Mouse (Mus musculus) liver, embryonic 13.5 days (tissue): ENCODE measurements around the gene Nkiras2. TPM values are rescaled to one million over a fixed set of nuclear protein-coding genes. Genes with fewer than 3 reads are reported as not detected.
A peak's percentile ranks its signal among the peaks of the same experiment; 100 is the strongest.

Experiments used
- ATAC-seq: fragments of 200-750 bp; cut with Nextera tagmentation; 2 replicates; pipeline ENCODE4 v1.8.0; 2017; ENCODE audit warnings: low read depth, mild to moderate bottlenecking, moderate number of reproducible peaks, moderate library complexity
- DNase-seq: peaks from one replicate; pipeline ENCODE4 v3.0.0; 2022
- H3K27ac ChIP-seq: fragments of 300-500 bp; sonication (generic); 2 replicates; pipeline ENCODE4 v1.5.1; 2015; ENCODE audit warnings: moderate library complexity, mild to moderate bottlenecking, inconsistent platforms
- H3K27me3 ChIP-seq: fragments of 300-500 bp; sonication (generic); 2 replicates; pipeline ENCODE4 v1.6.1; 2015; ENCODE audit warnings: mild to moderate bottlenecking, inconsistent platforms
- H3K36me3 ChIP-seq: fragments of 300-500 bp; sonication (generic); 2 replicates; pipeline ENCODE4 v1.6.1; 2015; ENCODE audit warnings: mild to moderate bottlenecking, inconsistent platforms
- H3K4me1 ChIP-seq: fragments of 300-500 bp; sonication (generic); replicated peaks from 2 replicates; pipeline ENCODE4 v1.6.1; 2015; ENCODE audit warnings: inconsistent platforms
- H3K4me2 ChIP-seq: fragments of 300-500 bp; sonication (generic); 2 replicates; pipeline ENCODE4 v1.6.1; 2015; ENCODE audit warnings: inconsistent platforms, mild to moderate bottlenecking, moderate library complexity
- H3K4me3 ChIP-seq: fragments of 300-500 bp; sonication (generic); replicated peaks from 2 replicates; pipeline ENCODE4 v1.5.1; 2015; ENCODE audit warnings: mild to moderate bottlenecking, inconsistent platforms
- H3K9ac ChIP-seq: fragments of 300-500 bp; sonication (generic); 2 replicates; pipeline ENCODE4 v1.6.1; 2015; ENCODE audit warnings: mild to moderate bottlenecking, inconsistent platforms
- H3K9me3 ChIP-seq: fragments of 300-500 bp; sonication (generic); replicated peaks from 2 replicates; pipeline ENCODE4 v1.6.1; 2016; ENCODE audit warnings: inconsistent platforms
- WGBS: fragments of 180-500 bp; shearing (Covaris S2); methylation state at CpG from one replicate; pipeline ENCODE4 v1.1.7; 2015; ENCODE audit not compliant: insufficient replicate concordance; 5-methylcytosine and 5-hydroxymethylcytosine counted together
- polyA plus RNA-seq: library from polyadenylated mRNA; unstranded; fragments of >200 nt; fragmentation: Nextera tagmentation; extraction: Ambion mirVana; gene quantifications from 2 replicates; pipeline ENCODE4 v1.2.1, GENCODE M21; 2015

Nkiras2 gene
- polyA plus RNA-seq, 1 experiment from 2014 or later, result 19.9 TPM

- WGBS, result 71% methylated on average over 9 of the region's 9 CpGs
- Histone ChIP-seq H3K27ac (no peak overlapping the region), H3K36me3 (peaks cover 44% of the 10 kb centered on the region), H3K27me3 (no peaks in the 10 kb centered on the region), H3K9me3 (no peaks in the 10 kb centered on the region), H3K9ac (no peak overlapping the region), H3K4me1 (peaks cover 20% of the 10 kb centered on the region), H3K4me2 (no peak overlapping the region), H3K4me3 (no peak overlapping the region)
- DNase-seq, result no peak
- ATAC-seq, result no peak
These were observed 15.9 kb upstream of the Nkiras2 start for GRCm38 (mm10) chr11:100603155-100603554.

GRCm38 (mm10) chr11:100603813-100604212 is 15.2 kb upstream of the Nkiras2 start:
- Histone ChIP-seq H3K27ac (peak overlapping the region; percentile 24; the same call in 1 of the 2 replicates), H3K27me3 (no peaks in the 10 kb centered on the region), H3K9me3 (no peaks in the 10 kb centered on the region), H3K4me1 (peaks cover 20% of the 10 kb centered on the region), H3K4me2 (no peak overlapping the region), H3K9ac (no peak overlapping the region), H3K36me3 (peaks cover 41% of the 10 kb centered on the region), H3K4me3 (no peak overlapping the region)
- 77% methylated on average over 8 of the region's 8 CpGs for whole genome bisulfite sequencing
- DNase-seq, result no peak
- no peak for ATAC-seq

GRCm38 (mm10) chr11:100604321-100605005 is 14.6 kb upstream of the Nkiras2 start:
- Histone ChIP-seq H3K9ac (no peak overlapping the region), H3K27ac (no peak overlapping the region), H3K36me3 (peaks cover 34% of the 10 kb centered on the region), H3K4me3 (no peak overlapping the region), H3K27me3 (no peaks in the 10 kb centered on the region), H3K9me3 (no peaks in the 10 kb centered on the region), H3K4me1 (peaks cover 23% of the 10 kb centered on the region), H3K4me2 (no peak overlapping the region)
- ATAC-seq (no peak), DNase-seq (no peak)
- 73% methylated on average over 4 of the region's 4 CpGs for WGBS

GRCm38 (mm10) chr11:100605451-100605850 is 13.6 kb upstream of the Nkiras2 start:
- Histone ChIP-seq H3K9me3 (no peaks in the 10 kb centered on the region), H3K27ac (no peak overlapping the region), H3K27me3 (no peaks in the 10 kb centered on the region), H3K4me3 (no peak overlapping the region), H3K4me1 (peaks cover 33% of the 10 kb centered on the region), H3K4me2 (no peak overlapping the region), H3K36me3 (peaks cover 29% of the 10 kb centered on the region), H3K9ac (no peak overlapping the region)
- 86% methylated on average over 10 of the region's 10 CpGs for WGBS
- DNase-seq (no peak), ATAC-seq (no peak)

- peaks cover 25% of the 10 kb centered on the region for H3K36me3 ChIP-seq
- peaks cover 37% of the 10 kb centered on the region for H3K4me1 ChIP-seq
These were observed 11.9 kb upstream of the Nkiras2 start for GRCm38 (mm10) chr11:100607121-100607520.

GRCm38 (mm10) chr11:100608796-100609195 is 10.2 kb upstream of the Nkiras2 start:
- Histone ChIP-seq H3K36me3 (peaks cover 25% of the 10 kb centered on the region), H3K4me3 (no peak overlapping the region), H3K4me1 (peaks cover 33% of the 10 kb centered on the region), H3K4me2 (no peak overlapping the region), H3K27ac (no peak overlapping the region), H3K9me3 (no peaks in the 10 kb centered on the region), H3K27me3 (no peaks in the 10 kb centered on the region), H3K9ac (no peak overlapping the region)
- ATAC-seq (no peak), DNase-seq (no peak)
- WGBS, result 56% methylated on average over 4 of the region's 4 CpGs

More at GRCm38 (mm10) chr11:100607121-100607520, 11.9 kb upstream of the Nkiras2 start:
- no peak overlapping the region for H3K4me3 ChIP-seq
- 83% methylated on average over 6 of the region's 6 CpGs for WGBS
- no peak overlapping the region for H3K9ac ChIP-seq
- no peak overlapping the region for H3K27ac ChIP-seq
- H3K9me3 ChIP-seq, result no peaks in the 10 kb centered on the region
- no peak overlapping the region for H3K4me2 ChIP-seq
- DNase-seq (no peak), ATAC-seq (no peak)
- no peaks in the 10 kb centered on the region for H3K27me3 ChIP-seq

- Histone ChIP-seq H3K27me3 (no peaks in the 10 kb centered on the region), H3K36me3 (peaks cover 25% of the 10 kb centered on the region), H3K4me1 (peaks cover 32% of the 10 kb centered on the region), H3K27ac (no peak overlapping the region), H3K9ac (no peak overlapping the region), H3K4me2 (no peak overlapping the region), H3K4me3 (no peak overlapping the region), H3K9me3 (no peaks in the 10 kb centered on the region)
- ATAC-seq (no peak), DNase-seq (no peak)
- 77% methylated on average over 5 of the region's 5 CpGs for WGBS
These were observed 9.6 kb upstream of the Nkiras2 start for GRCm38 (mm10) chr11:100609355-100609996.

GRCm38 (mm10) chr11:100609997-100610680 is 8.9 kb upstream of the Nkiras2 start:
- no peak overlapping the region for H3K4me2 ChIP-seq

GRCm38 (mm10) chr11:100611627-100612026 is 7.4 kb upstream of the Nkiras2 start:
- peaks cover 33% of the 10 kb centered on the region for H3K36me3 ChIP-seq

More at GRCm38 (mm10) chr11:100609997-100610680, 8.9 kb upstream of the Nkiras2 start:
- Histone ChIP-seq H3K9ac (no peak overlapping the region), H3K4me3 (no peak overlapping the region), H3K27me3 (no peaks in the 10 kb centered on the region), H3K4me1 (peaks cover 36% of the 10 kb centered on the region), H3K9me3 (no peaks in the 10 kb centered on the region), H3K27ac (no peak overlapping the region), H3K36me3 (peaks cover 25% of the 10 kb centered on the region)
- 69% methylated on average over 9 of the region's 9 CpGs for WGBS
- DNase-seq, result no peak
- no peak for ATAC-seq

GRCm38 (mm10) chr11:100613241-100613640 is 5.8 kb upstream of the Nkiras2 start:
- Histone ChIP-seq H3K4me2 (no peak overlapping the region), H3K36me3 (peaks cover 25% of the 10 kb centered on the region), H3K4me3 (no peak overlapping the region), H3K4me1 (peaks cover 63% of the 10 kb centered on the region), H3K27ac (no peak overlapping the region), H3K9me3 (no peaks in the 10 kb centered on the region), H3K27me3 (no peaks in the 10 kb centered on the region), H3K9ac (no peak overlapping the region)
- no peak for DNase-seq
- WGBS, result 78% methylated on average over 3 of the region's 3 CpGs
- ATAC-seq, result no peak

More at GRCm38 (mm10) chr11:100611627-100612026, 7.4 kb upstream of the Nkiras2 start:
- WGBS, result 69% methylated on average over 6 of the region's 6 CpGs
- Histone ChIP-seq H3K4me3 (no peak overlapping the region), H3K4me1 (peaks cover 48% of the 10 kb centered on the region), H3K27me3 (no peaks in the 10 kb centered on the region), H3K4me2 (no peak overlapping the region), H3K9ac (no peak overlapping the region), H3K27ac (no peak overlapping the region), H3K9me3 (no peaks in the 10 kb centered on the region)
- ATAC-seq (no peak), DNase-seq (no peak)

GRCm38 (mm10) chr11:100616332-100616731 is 2.7 kb upstream of the Nkiras2 start:
- H3K27me3 ChIP-seq, result no peaks in the 10 kb centered on the region
- WGBS, result 76% methylated on average over 5 of the region's 5 CpGs
- no peak for DNase-seq
- no peak for ATAC-seq
- no peaks in the 10 kb centered on the region for H3K9me3 ChIP-seq
- no peak overlapping the region for H3K27ac ChIP-seq
- no peak overlapping the region for H3K4me3 ChIP-seq
- peaks cover 63% of the 10 kb centered on the region for H3K4me1 ChIP-seq
- no peak overlapping the region for H3K9ac ChIP-seq
- peaks cover 15% of the 10 kb centered on the region for H3K36me3 ChIP-seq
- H3K4me2 ChIP-seq, result no peak overlapping the region
